Mouse (Mus musculus) erythroblast, embryonic 14.5 days (primary cell): ENCODE data around the gene Itsn1.

Source experiments
- GATA1 ChIP-seq: IDR thresholded peaks from 2 replicates; pipeline ENCODE4 v1.6.1; 2012; ENCODE audit warnings: low read length, inconsistent platforms, mixed read lengths
- TAL1 ChIP-seq: IDR thresholded peaks from 3 replicates; pipeline ENCODE4 v1.6.1; 2012; ENCODE audit warnings: low read length, inconsistent platforms, mixed read lengths

DNA sequence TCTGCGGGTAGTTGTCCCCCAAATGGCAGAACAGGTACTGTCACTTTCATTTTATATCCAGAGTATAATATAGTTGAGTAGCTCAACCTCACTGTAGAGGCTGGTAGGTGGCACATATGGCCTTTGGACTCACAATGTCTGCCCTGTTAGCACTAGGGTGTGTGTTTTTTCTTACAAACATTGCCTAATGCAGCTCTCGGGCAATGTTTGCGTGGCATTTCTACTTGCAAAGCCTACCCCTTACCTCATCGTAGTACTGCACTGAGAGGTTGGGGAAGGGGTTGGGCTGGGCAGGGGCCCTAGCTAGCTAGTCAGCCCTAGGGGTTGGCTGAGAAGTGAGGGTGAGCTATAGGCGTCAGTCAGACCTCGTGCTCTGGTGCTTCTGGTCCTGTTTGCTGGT, 18.5 kb downstream of the Itsn1 start:
- no peak for TF ChIP-seq GATA1
- no peak for TF ChIP-seq TAL1
